Mouse (Mus musculus) heart, adult 2 months (tissue): Measurements from ENCODE around the gene Cmip.

Source experiments
- EP300 ChIP-seq: fragments of 200-500 bp; IDR thresholded peaks from 2 replicates; pipeline ENCODE4 v1.6.1; 2011; ENCODE audit warnings: low read depth, low read length, control low read depth; ENCODE audit not compliant: insufficient read depth
- POLR2A ChIP-seq: fragments of 200-500 bp; IDR thresholded peaks from 2 replicates; pipeline ENCODE4 v1.6.1; 2011; ENCODE audit warnings: mild to moderate bottlenecking, low read depth, low read length, control low read depth; ENCODE audit not compliant: insufficient read depth

DNA sequence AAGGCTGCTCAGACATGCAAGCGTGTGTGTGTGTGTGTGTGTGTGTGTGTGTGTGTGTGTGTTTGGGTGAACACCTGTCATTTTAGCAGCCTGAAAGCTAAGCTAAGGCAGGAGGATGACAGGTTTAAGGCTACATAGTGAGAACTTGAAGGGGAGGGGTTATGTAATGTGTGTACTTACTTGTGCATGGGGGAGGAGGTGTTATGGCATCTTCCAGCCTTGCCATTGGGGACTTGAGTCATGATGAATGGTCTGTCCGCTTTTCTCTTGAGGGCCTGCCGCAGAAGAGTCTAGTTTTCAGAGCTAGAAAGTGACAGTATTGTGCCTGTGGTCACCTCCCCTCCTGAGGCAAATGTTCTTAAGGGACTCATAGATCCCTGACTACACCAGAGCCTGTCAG, 174.7 kb downstream of the Cmip start:
- no peak for TF ChIP-seq EP300
- no peak for TF ChIP-seq POLR2A
